ENCODE assay signal across 11 mouse cellular contexts in genomic region chr11:101616948-101617767, GRCm38 (mm10). TPM values are rescaled to one million over a fixed set of nuclear protein-coding genes. Genes with fewer than 3 reads are reported as not detected.
A peak's percentile ranks its signal among the peaks of the same experiment; 100 is the strongest.
DNase-seq lines count a peak whose midpoint lies in the region; ATAC-seq and TF ChIP-seq lines count a peak whose summit lies in the region.
"Had no signal": no experiment of that assay in that cellular context is flagged by ENCODE, and none has a peak within 500 bp of the region (broad histone marks: within the 10 kb centered on the region; RNA-seq: fewer than 3 reads in every experiment).

No protein-coding gene starts in this region.

- WGBS in limb, embryonic 10.5 days = 24% methylated on average over 18 of the region's 18 CpGs

- TF ChIP-seq CTCF in layer of hippocampus, adult 2 months (conservative IDR thresholded peaks at IDR 0.05) = peak; percentile 28; the same call in 1 of the 2 replicates

- peaks cover 4% of the 10 kb centered on the region; the same call in 1 of the 2 replicates for H3K27me3 ChIP-seq in limb, embryonic 10.5 days (ENCODE audit: low read depth, poor library complexity, severe bottlenecking)

- no peak for DNase-seq in layer of hippocampus, adult 2 months (ENCODE audit: low spot score in 2 of 2)
- no peak for DNase-seq in layer of hippocampus, postnatal 25 days (ENCODE audit: extremely low spot score in 1 of 2, low spot score in 1 of 2)
- no peak for DNase-seq in limb, embryonic 10.5 days (ENCODE audit: low spot score)
- DNase-seq in neural tube, embryonic 10.5 days (ENCODE audit: extremely low spot score, low spot score) = peak; percentile 22
- DNase-seq in lung, postnatal 4 days = no peak
- no peak for DNase-seq in left cerebral cortex, postnatal 36 days (ENCODE audit: low spot score in 2 of 2)
- no peak for DNase-seq in lung, postnatal 36 days
- DNase-seq: kidney, adult 9 months had no signal

- H3K36me3 ChIP-seq in limb, embryonic 10.5 days = no peaks in the 10 kb centered on the region
- H3K36me3 ChIP-seq: G1E had no signal

- intact Hi-C loops in left cerebral cortex, postnatal 36 days (cut with DNase I) = no loop called here

- no peak overlapping the region for H3K27ac ChIP-seq in layer of hippocampus, adult 2 months
- H3K27ac ChIP-seq in limb, embryonic 10.5 days = peak overlapping the region; percentile 77

- no peak overlapping the region for H3K4me3 ChIP-seq in layer of hippocampus, adult 2 months
- peak overlapping the region; percentile 34 for H3K4me3 ChIP-seq in limb, embryonic 10.5 days

- peak; percentile 68 for ATAC-seq in erythroblast, adult 5-6 weeks (replicated peaks; ENCODE audit: low FRiP score, poor library complexity, severe bottlenecking)

- no peaks in the 10 kb centered on the region for H3K9me3 ChIP-seq in limb, embryonic 10.5 days (replicated peaks)

- peaks cover 21% of the 10 kb centered on the region for H3K4me1 ChIP-seq in limb, embryonic 10.5 days

RNA-seq across cellular contexts. Expression of gene Rdm1, which starts 9.8 kb away (rescaled TPM):
- 1 to 10 TPM; 8.4 to 10.0 TPM for total RNA-seq in layer of hippocampus, adult 2 months (2021)
- 1 to 10 TPM; 8.1 to 8.2 TPM for total RNA-seq in layer of hippocampus, postnatal 25 days (2021)
- 6.7 and 18.6 TPM in 2 replicates for total RNA-seq in erythroblast, adult 5-6 weeks (2015; ENCODE audit: low replicate concordance)
- 4.6 and 6.2 TPM in 2 replicates for total RNA-seq in erythroblast, adult 5-6 weeks (2017; ENCODE audit: low replicate concordance)
- 18.7 and 22.3 TPM in 2 replicates for polyA plus RNA-seq in limb, embryonic 10.5 days (2016; fragmentation: Nextera tagmentation; extraction: Ambion mirVana)
- total RNA-seq in left cerebral cortex, postnatal 36 days (2021) = 1 to 10 TPM; 6.0 to 6.5 TPM

RNA-seq across cellular contexts. Expression of gene Gm11634, which starts 18.1 kb away (rescaled TPM):
- total RNA-seq in layer of hippocampus, adult 2 months (2021) = not detected
- not detected for total RNA-seq in layer of hippocampus, postnatal 25 days (2021)
- total RNA-seq in erythroblast, adult 5-6 weeks (2015; ENCODE audit: low replicate concordance) = not detected in 2 replicates
- total RNA-seq in erythroblast, adult 5-6 weeks (2017; ENCODE audit: low replicate concordance) = not detected in 2 replicates
- not detected in 2 replicates for polyA plus RNA-seq in limb, embryonic 10.5 days (2016; fragmentation: Nextera tagmentation; extraction: Ambion mirVana)
- total RNA-seq in left cerebral cortex, postnatal 36 days (2021) = not detected
- total RNA-seq: common myeloid progenitor, adult 5-6 weeks; G1E had no signal
- polyA plus RNA-seq: G1E had no signal

RNA-seq across cellular contexts. Expression of gene Tmem106a, which starts 35.1 kb away (rescaled TPM):
- total RNA-seq in layer of hippocampus, adult 2 months (2021) = 1 to 10 TPM; 2.4 to 4.2 TPM
- total RNA-seq in layer of hippocampus, postnatal 25 days (2021) = 1 to 10 TPM in 1 of 2 experiments, under 1 TPM in 1; 0.63 to 1.1 TPM
- 6.9 and 16.9 TPM in 2 replicates for total RNA-seq in erythroblast, adult 5-6 weeks (2015; ENCODE audit: low replicate concordance)
- 3.6 and 3.8 TPM in 2 replicates for total RNA-seq in erythroblast, adult 5-6 weeks (2017; ENCODE audit: low replicate concordance)
- polyA plus RNA-seq in limb, embryonic 10.5 days (2016; fragmentation: Nextera tagmentation; extraction: Ambion mirVana) = 1.1 and 1.8 TPM in 2 replicates
- 1 to 10 TPM; 1.2 to 1.6 TPM for total RNA-seq in left cerebral cortex, postnatal 36 days (2021)

RNA-seq across cellular contexts. Expression of gene Arl4d, which starts 48.2 kb away (rescaled TPM):
- total RNA-seq in layer of hippocampus, adult 2 months (2021) = 10 to 100 TPM; 10.6 to 16.0 TPM
- 10 to 100 TPM; 10.4 to 11.9 TPM for total RNA-seq in layer of hippocampus, postnatal 25 days (2021)
- not detected in 2 replicates for total RNA-seq in erythroblast, adult 5-6 weeks (2015; ENCODE audit: low replicate concordance)
- total RNA-seq in erythroblast, adult 5-6 weeks (2017; ENCODE audit: low replicate concordance) = 0.85 and 1.5 TPM in 2 replicates
- 1.9 and 2.4 TPM in 2 replicates for polyA plus RNA-seq in limb, embryonic 10.5 days (2016; fragmentation: Nextera tagmentation; extraction: Ambion mirVana)
- 10 to 100 TPM; 18.3 to 38.8 TPM for total RNA-seq in left cerebral cortex, postnatal 36 days (2021)
